Mouse (Mus musculus) liver, postnatal 0 days (tissue): Measurements from ENCODE around the gene Esr2. TPM values are rescaled to one million over a fixed set of nuclear protein-coding genes. Genes with fewer than 3 reads are reported as not detected.
"Not testable (repeated sequence)": the region's sequence is repeated elsewhere in the genome, so short reads cannot be mapped to it uniquely, and the experiment has no call there.

Experiments
- ATAC-seq: fragments of 200-750 bp; cut with Nextera tagmentation; 2 replicates; pipeline ENCODE4 v1.8.0; 2017; ENCODE audit warnings: mild to moderate bottlenecking, moderate library complexity
- DNase-seq: peaks from one replicate; pipeline ENCODE4 v3.0.0-alpha.2; 2016
- H3K27ac ChIP-seq: fragments of 300-500 bp; sonication (generic); 2 replicates; pipeline ENCODE4 v1.5.1; 2014; ENCODE audit warnings: antibody characterized with exemption, moderate library complexity, mild to moderate bottlenecking, low read depth
- H3K27me3 ChIP-seq: fragments of 300-500 bp; sonication (generic); 2 replicates; pipeline ENCODE4 v1.6.1; 2014; ENCODE audit warnings: low read length, control low read depth, mixed read lengths; ENCODE audit not compliant: insufficient read depth
- H3K36me3 ChIP-seq: fragments of 300-500 bp; sonication (generic); replicated peaks from 2 replicates; pipeline ENCODE4 v1.6.1; 2014; ENCODE audit warnings: mild to moderate bottlenecking, control low read depth, low read length, moderate library complexity, mixed read lengths; ENCODE audit not compliant: insufficient read depth
- H3K4me1 ChIP-seq: fragments of 300-500 bp; sonication (generic); 2 replicates; pipeline ENCODE4 v1.6.1; 2014; ENCODE audit warnings: antibody characterized with exemption, mild to moderate bottlenecking, control low read depth; ENCODE audit not compliant: insufficient read depth
- H3K4me2 ChIP-seq: fragments of 300-500 bp; sonication (generic); 2 replicates; pipeline ENCODE4 v1.6.1; 2014; ENCODE audit warnings: low read depth, mild to moderate bottlenecking, low read length, moderate library complexity, mixed read lengths
- H3K4me3 ChIP-seq: fragments of 300-500 bp; sonication (generic); 2 replicates; pipeline ENCODE4 v1.5.1; 2014; ENCODE audit warnings: low read depth, low read length
- H3K9ac ChIP-seq: fragments of 300-500 bp; sonication (generic); replicated peaks from 2 replicates; pipeline ENCODE4 v1.6.1; 2014; ENCODE audit warnings: mild to moderate bottlenecking, moderate library complexity
- H3K9me3 ChIP-seq: fragments of 300-500 bp; sonication (generic); 2 replicates; pipeline ENCODE4 v1.6.1; 2016; ENCODE audit warnings: mild to moderate bottlenecking, control low read depth, low read length, mixed read lengths
- CTCF ChIP-seq: sonication (generic); IDR thresholded peaks from 2 replicates; pipeline ENCODE4 v1.5.1; 2016; ENCODE audit warnings: antibody characterized with exemption, low read depth
- EP300 ChIP-seq: IDR thresholded peaks from 2 replicates; pipeline ENCODE4 v1.6.1; 2016; ENCODE audit warnings: antibody characterized with exemption, low read depth, mild to moderate bottlenecking
- WGBS: fragments of 180-500 bp; shearing (Covaris S2); extraction: QIAGEN DNeasy Blood & Tissue Kit; methylation state at CpG from one replicate; pipeline ENCODE4 v1.1.7; 2014; ENCODE audit not compliant: insufficient replicate concordance; 5-methylcytosine and 5-hydroxymethylcytosine counted together
- polyA plus RNA-seq: library from polyadenylated mRNA; unstranded; fragments of >200 nt; fragmentation: Nextera tagmentation; extraction: Ambion mirVana; gene quantifications from 2 replicates; pipeline ENCODE4 v1.2.1, GENCODE M21; 2015

Esr2 gene
- polyA plus RNA-seq, 1 experiment from 2014 or later = not detected

DNA sequence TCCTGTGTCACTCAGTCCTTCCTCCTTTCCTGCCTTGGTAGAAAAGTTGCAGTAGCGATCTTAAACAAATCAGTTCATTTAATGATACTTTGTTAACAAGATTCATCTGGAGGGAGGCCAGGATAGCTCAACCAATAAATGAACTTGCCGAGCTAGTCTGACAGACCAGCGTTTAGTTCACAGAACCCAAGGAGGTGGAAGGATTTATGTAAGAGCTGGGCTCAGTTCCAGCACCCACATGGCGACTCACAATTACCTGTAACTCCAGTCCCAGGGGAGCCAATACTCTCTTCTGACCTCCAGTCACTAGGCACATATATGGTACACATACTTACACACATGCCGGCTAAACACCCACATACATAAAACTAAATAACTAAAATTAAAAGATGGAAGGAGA, 2.0 kb upstream of the Esr2 start:
- Histone ChIP-seq H3K4me2 (no peak overlapping the region), H3K9ac (no peak overlapping the region), H3K36me3 (no peaks in the 10 kb centered on the region), H3K4me1 (peaks cover 2% of the 10 kb centered on the region; the same call in 1 of the 2 replicates), H3K4me3 (no peak overlapping the region), H3K27ac (no peak overlapping the region), H3K9me3 (no peaks in the 10 kb centered on the region), H3K27me3 (peaks cover 19% of the 10 kb centered on the region)
- 67% methylated on average over 5 of the region's 5 CpGs for WGBS
- TF ChIP-seq CTCF (no peak), EP300 (no peak)
- ATAC-seq = no peak
- DNase-seq = no peak

- H3K4me1 ChIP-seq = peaks cover 2% of the 10 kb centered on the region; the same call in 1 of the 2 replicates
- ATAC-seq = no peak
- peaks cover 19% of the 10 kb centered on the region for H3K27me3 ChIP-seq
- no peaks in the 10 kb centered on the region for H3K36me3 ChIP-seq
- H3K9ac ChIP-seq = no peak overlapping the region
- peak overlapping the region; percentile 52 for H3K4me3 ChIP-seq
- 36% methylated on average over 16 of the region's 16 CpGs for WGBS
- DNase-seq = peak; percentile 70
- no peaks in the 10 kb centered on the region for H3K9me3 ChIP-seq
- H3K4me2 ChIP-seq = peak overlapping the region; percentile 82
- H3K27ac ChIP-seq = no peak overlapping the region
- no peak for TF ChIP-seq EP300
- peak; percentile 80 for TF ChIP-seq CTCF
Measured at GRCm38 (mm10) chr12:76177864-76178518, 932 bp upstream of the Esr2 start.

- no peak for ATAC-seq
- H3K36me3 ChIP-seq = no peaks in the 10 kb centered on the region
- no peaks in the 10 kb centered on the region for H3K27me3 ChIP-seq
- no peak overlapping the region for H3K9ac ChIP-seq
- no peak overlapping the region for H3K27ac ChIP-seq
- H3K9me3 ChIP-seq = no peaks in the 10 kb centered on the region
- no peak overlapping the region for H3K4me3 ChIP-seq
- DNase-seq = no peak
- TF ChIP-seq EP300 = no peak
- no peak for TF ChIP-seq CTCF
- no peak overlapping the region for H3K4me2 ChIP-seq
- H3K4me1 ChIP-seq = no peaks in the 10 kb centered on the region
- WGBS = 60% methylated on average over 5 of the region's 5 CpGs
Measured at GRCm38 (mm10) chr12:76165641-76166040, 11.4 kb downstream of the Esr2 start.

DNA sequence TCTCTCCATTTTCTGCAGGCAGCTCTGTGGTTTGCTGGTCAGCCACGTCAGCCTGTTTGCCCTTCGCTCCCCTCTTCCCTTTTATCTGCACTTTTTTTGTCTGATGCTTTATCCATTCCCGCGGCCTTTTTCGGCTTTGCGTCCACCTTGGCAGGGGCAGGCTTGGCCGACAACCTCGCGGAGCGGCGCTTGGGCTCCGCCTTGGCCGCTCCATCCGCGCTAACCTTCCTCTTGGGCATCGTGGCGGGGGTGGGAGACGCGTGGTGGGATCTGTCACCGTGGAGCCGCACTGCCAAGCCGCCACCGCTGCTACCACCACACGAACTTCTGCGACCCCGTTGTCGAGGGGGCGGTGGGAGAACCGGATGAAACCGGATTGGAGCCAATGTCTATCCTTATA, 24.7 kb downstream of the Esr2 start:
- 0 out of 2 replicates have a peak overlapping the region, but pooled peaks have one; percentile 32 for H3K4me2 ChIP-seq
- not testable (repeated sequence) for H3K9me3 ChIP-seq, H3K27me3 ChIP-seq, H3K4me3 ChIP-seq, DNase-seq, H3K36me3 ChIP-seq, H3K9ac ChIP-seq, H3K4me1 ChIP-seq, ATAC-seq, H3K27ac ChIP-seq
- 21% methylated on average over 30 of the region's 30 CpGs for WGBS

DNA sequence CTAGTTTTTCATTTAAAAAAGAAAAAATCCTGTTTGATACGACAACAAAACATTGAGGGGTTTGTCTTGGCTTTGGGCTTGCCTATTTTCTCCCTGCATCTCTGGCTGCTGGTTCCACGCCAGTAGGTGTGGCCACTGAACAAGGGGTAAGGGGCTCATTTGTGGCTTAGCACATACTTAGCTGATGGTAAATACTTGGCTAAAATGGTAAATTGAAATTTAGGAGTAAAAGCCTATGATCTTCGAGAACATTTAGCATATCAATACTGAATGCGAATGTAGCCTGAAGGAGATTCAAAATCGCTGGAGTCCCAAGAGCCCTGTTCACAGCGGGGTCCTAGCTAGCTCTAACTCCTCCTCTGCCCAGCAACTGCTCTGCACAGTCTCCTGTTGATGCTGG, 40.4 kb downstream of the Esr2 start:
- Histone ChIP-seq H3K27me3 (no peaks in the 10 kb centered on the region), H3K4me1 (no peaks in the 10 kb centered on the region), H3K9ac (no peak overlapping the region), H3K4me3 (no peak overlapping the region), H3K27ac (no peak overlapping the region), H3K9me3 (no peaks in the 10 kb centered on the region), H3K36me3 (no peaks in the 10 kb centered on the region), H3K4me2 (no peak overlapping the region)
- DNase-seq = no peak
- no peak for TF ChIP-seq CTCF
- no peak for TF ChIP-seq EP300
- 59% methylated on average over 6 of the region's 6 CpGs for WGBS
- ATAC-seq = no peak

DNA sequence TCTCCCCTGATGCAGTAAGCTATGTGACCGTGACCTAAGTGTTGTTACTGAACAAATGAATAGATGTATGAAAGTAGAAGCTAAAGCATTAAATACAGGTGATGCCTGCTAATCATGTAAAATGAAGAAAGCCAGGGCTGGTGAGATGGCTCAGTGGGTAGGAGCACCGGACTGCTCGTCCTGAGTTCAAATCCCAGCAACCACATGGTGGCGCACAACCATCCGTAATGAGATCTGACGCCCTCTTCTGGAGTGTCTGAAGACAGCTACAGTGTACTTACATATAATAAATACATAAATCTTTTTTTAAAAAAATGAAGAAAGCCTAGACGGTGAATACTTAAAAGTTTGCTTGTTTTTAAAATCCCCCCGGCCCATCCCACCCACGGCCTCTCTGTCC, 44.0 kb downstream of the Esr2 start:
- not testable (repeated sequence) for H3K4me3 ChIP-seq, H3K27me3 ChIP-seq, ATAC-seq, H3K4me2 ChIP-seq, DNase-seq, H3K9me3 ChIP-seq, H3K9ac ChIP-seq, H3K4me1 ChIP-seq, H3K27ac ChIP-seq, H3K36me3 ChIP-seq
- 79% methylated on average over 9 of the region's 9 CpGs for WGBS

DNA sequence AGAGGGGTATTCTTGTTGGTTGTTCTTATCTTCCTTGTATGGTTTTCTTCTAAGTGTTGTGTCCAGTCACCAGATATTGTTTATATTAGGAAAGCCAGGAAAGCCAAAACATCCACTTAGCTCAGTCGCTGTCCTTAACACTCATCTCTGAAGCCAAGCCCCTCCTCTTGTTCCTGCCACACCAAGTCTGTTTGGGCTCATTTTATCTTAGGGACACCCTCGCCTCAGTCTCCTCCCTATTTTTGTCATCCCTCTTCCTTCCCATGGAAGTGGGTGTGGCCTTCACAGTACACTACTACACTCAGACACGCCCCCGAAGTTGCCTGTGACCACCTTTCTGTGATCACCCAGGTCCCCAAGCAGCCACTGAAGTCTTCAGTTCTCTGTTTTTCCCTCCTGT, 44.5 kb downstream of the Esr2 start:
- no peaks in the 10 kb centered on the region for H3K9me3 ChIP-seq
- H3K27ac ChIP-seq = no peak overlapping the region
- no peaks in the 10 kb centered on the region for H3K27me3 ChIP-seq
- 63% methylated on average over 4 of the region's 4 CpGs for WGBS
- H3K4me3 ChIP-seq = no peak overlapping the region
- H3K9ac ChIP-seq = no peak overlapping the region
- DNase-seq (no peak), ATAC-seq (no peak)
- H3K36me3 ChIP-seq = no peaks in the 10 kb centered on the region
- no peak overlapping the region for H3K4me2 ChIP-seq
- TF ChIP-seq CTCF (no peak), EP300 (no peak)
- no peaks in the 10 kb centered on the region for H3K4me1 ChIP-seq
